In the genomic region with DNA sequence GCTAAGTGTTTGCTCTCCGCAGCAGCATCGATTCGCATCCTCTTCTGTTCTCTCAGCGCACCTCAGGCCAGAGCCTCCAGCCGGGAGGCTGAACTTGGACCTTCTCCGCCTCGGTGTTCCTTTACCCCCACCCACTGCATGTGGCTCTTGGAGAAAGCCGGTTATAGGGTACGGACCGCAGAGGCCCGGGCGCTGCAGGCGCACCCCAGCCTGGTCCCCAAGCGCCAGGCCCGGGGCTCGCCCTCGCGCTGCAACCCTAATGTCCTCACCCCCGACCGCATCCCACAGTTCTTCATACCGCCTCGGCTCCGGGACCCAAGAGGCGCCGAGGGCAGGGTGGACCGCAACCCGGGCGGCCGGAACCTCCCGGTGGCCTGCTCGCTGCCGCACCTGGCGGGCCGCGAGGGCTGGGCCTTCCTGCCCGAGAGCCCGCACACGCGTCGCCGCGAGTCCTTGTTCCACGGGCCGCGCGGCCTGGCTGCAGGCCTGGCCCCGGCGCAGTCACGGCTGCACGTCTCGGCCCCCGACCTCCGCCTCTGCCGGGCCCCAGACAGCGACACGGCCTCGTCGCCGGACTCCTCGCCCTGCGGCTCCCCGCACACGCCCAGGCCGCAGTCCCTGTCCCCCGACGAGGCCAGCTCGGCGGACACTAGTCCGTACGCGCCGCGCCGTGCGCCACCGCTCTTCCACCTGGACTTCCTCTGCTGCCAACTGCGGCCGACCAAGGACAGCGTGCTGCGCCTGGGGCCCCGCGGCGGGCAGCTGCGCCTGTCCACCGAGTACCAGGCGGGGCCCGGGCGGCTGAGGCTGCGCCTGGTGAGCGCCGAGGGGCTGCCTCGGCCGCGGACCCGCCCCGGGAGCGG, we compare ENCODE assay signal across 9 mouse cellular contexts. TPM values are rescaled to one million over a fixed set of nuclear protein-coding genes. Genes with fewer than 3 reads are reported as not detected.
DNase-seq lines count a peak whose midpoint lies in the region; ATAC-seq lines count a peak whose summit lies in the region.
"Had no signal": no experiment of that assay in that cellular context is flagged by ENCODE, and none has a peak within 500 bp of the region (broad histone marks: within the 10 kb centered on the region; RNA-seq: fewer than 3 reads in every experiment).

No protein-coding gene starts in this region.

- no peaks in the 10 kb centered on the region for H3K36me3 ChIP-seq in forebrain, embryonic 10.5 days (replicated peaks)
- no peaks in the 10 kb centered on the region for H3K36me3 ChIP-seq in limb, embryonic 10.5 days
- no peaks in the 10 kb centered on the region for H3K36me3 ChIP-seq in midbrain, embryonic 15.5 days (replicated peaks)

- DNase-seq in frontal cortex, postnatal 14 days (ENCODE audit: low spot score in 2 of 2), result no peak
- peak; percentile 77 for DNase-seq in brain, adult 2 months (ENCODE audit: low read depth, low spot score)
- peak; percentile 59 for DNase-seq in forebrain, embryonic 10.5 days (ENCODE audit: extremely low spot score, low spot score)
- DNase-seq in heart, postnatal 4 days, result peak; percentile 59
- DNase-seq in limb, embryonic 10.5 days (ENCODE audit: low spot score), result peak; percentile 70
- DNase-seq in testis, postnatal 14 days (ENCODE audit: low spot score), result peak; percentile 66

- peak overlapping the region; percentile 82 for H3K27ac ChIP-seq in forebrain, embryonic 10.5 days
- H3K27ac ChIP-seq in limb, embryonic 10.5 days, result peak overlapping the region; percentile 81
- H3K27ac ChIP-seq in midbrain, embryonic 15.5 days, result peak overlapping the region; percentile 69

- H3K4me1 ChIP-seq in forebrain, embryonic 10.5 days, result peaks cover 23% of the 10 kb centered on the region
- H3K4me1 ChIP-seq in limb, embryonic 10.5 days, result peaks cover 11% of the 10 kb centered on the region
- peaks cover 12% of the 10 kb centered on the region; the same call in 1 of the 2 replicates for H3K4me1 ChIP-seq in midbrain, embryonic 15.5 days

- H3K27me3 ChIP-seq in forebrain, embryonic 10.5 days (ENCODE audit: poor library complexity, severe bottlenecking), result peaks cover 54% of the 10 kb centered on the region
- H3K27me3 ChIP-seq in limb, embryonic 10.5 days (ENCODE audit: low read depth, poor library complexity, severe bottlenecking), result peaks cover 63% of the 10 kb centered on the region
- H3K27me3 ChIP-seq in midbrain, embryonic 15.5 days (replicated peaks), result peaks cover 7% of the 10 kb centered on the region; the same call in 1 of the 2 replicates

- peak overlapping the region; percentile 57 for H3K4me3 ChIP-seq in forebrain, embryonic 10.5 days
- H3K4me3 ChIP-seq in limb, embryonic 10.5 days, result peak overlapping the region; percentile 63
- H3K4me3 ChIP-seq in midbrain, embryonic 15.5 days, result peak overlapping the region; percentile 57

- WGBS in forebrain, embryonic 10.5 days, result 6% methylated on average over 96 of the region's 97 CpGs
- 5% methylated on average over 97 of the region's 97 CpGs for WGBS in limb, embryonic 10.5 days
- 6% methylated on average over 97 of the region's 97 CpGs for WGBS in midbrain, embryonic 15.5 days

- peak overlapping the region; percentile 91 for H3K4me2 ChIP-seq in midbrain, embryonic 15.5 days

- H3K9ac ChIP-seq in midbrain, embryonic 15.5 days, result peak overlapping the region; percentile 81

- H3K9me3 ChIP-seq in forebrain, embryonic 10.5 days, result peaks cover 5% of the 10 kb centered on the region; the same call in 1 of the 2 replicates
- no peaks in the 10 kb centered on the region for H3K9me3 ChIP-seq in limb, embryonic 10.5 days (replicated peaks)
- no peaks in the 10 kb centered on the region for H3K9me3 ChIP-seq in midbrain, embryonic 15.5 days

- ATAC-seq in frontal cortex, adult (ENCODE audit: low TSS enrichment), result peak; percentile 53
- peak; percentile 68 for ATAC-seq in midbrain, embryonic 15.5 days (replicated peaks)

RNA-seq across cellular contexts. Expression of gene C2cd4d, which starts 1.3 kb away (rescaled TPM):
- 0.11 and 0.40 TPM in 2 replicates for polyA plus RNA-seq in forebrain, embryonic 10.5 days (2016; fragmentation: Nextera tagmentation; extraction: Ambion mirVana)
- total RNA-seq in heart, postnatal 4 days (2021), result not detected
- polyA plus RNA-seq in limb, embryonic 10.5 days (2016; fragmentation: Nextera tagmentation; extraction: Ambion mirVana), result 0.15 and 0.54 TPM in 2 replicates
- polyA plus RNA-seq in midbrain, embryonic 15.5 days (2015; fragmentation: Nextera tagmentation; extraction: Ambion mirVana), result 2.8 and 3.2 TPM in 2 replicates

RNA-seq across cellular contexts. Expression of gene Rorc, which starts 9.1 kb away (rescaled TPM):
- polyA plus RNA-seq in forebrain, embryonic 10.5 days (2016; fragmentation: Nextera tagmentation; extraction: Ambion mirVana), result 0.16 and 0.36 TPM in 2 replicates
- 10 to 100 TPM; 17.7 to 18.1 TPM for total RNA-seq in heart, postnatal 4 days (2021)
- 0.15 TPM in 1 of 2 replicates, not detected in the other for polyA plus RNA-seq in limb, embryonic 10.5 days (2016; fragmentation: Nextera tagmentation; extraction: Ambion mirVana)
- 0.23 and 0.39 TPM in 2 replicates for polyA plus RNA-seq in midbrain, embryonic 15.5 days (2015; fragmentation: Nextera tagmentation; extraction: Ambion mirVana)

RNA-seq across cellular contexts. Expression of gene Them5, which starts 21.6 kb away (rescaled TPM):
- not detected in 2 replicates for polyA plus RNA-seq in forebrain, embryonic 10.5 days (2016; fragmentation: Nextera tagmentation; extraction: Ambion mirVana)
- total RNA-seq in heart, postnatal 4 days (2021), result not detected
- not detected in 2 replicates for polyA plus RNA-seq in limb, embryonic 10.5 days (2016; fragmentation: Nextera tagmentation; extraction: Ambion mirVana)
- polyA plus RNA-seq in midbrain, embryonic 15.5 days (2015; fragmentation: Nextera tagmentation; extraction: Ambion mirVana), result not detected in 2 replicates
- polyA plus RNA-seq: spleen, adult 2 months had no signal

RNA-seq across cellular contexts. Expression of gene Lingo4, which starts 34.8 kb away (rescaled TPM):
- 0.15 and 0.21 TPM in 2 replicates for polyA plus RNA-seq in forebrain, embryonic 10.5 days (2016; fragmentation: Nextera tagmentation; extraction: Ambion mirVana)
- under 1 TPM in 1 of 2 experiments, not detected in 1; 0.11 TPM for total RNA-seq in heart, postnatal 4 days (2021)
- not detected in 2 replicates for polyA plus RNA-seq in limb, embryonic 10.5 days (2016; fragmentation: Nextera tagmentation; extraction: Ambion mirVana)
- 1.6 TPM in 2 replicates for polyA plus RNA-seq in midbrain, embryonic 15.5 days (2015; fragmentation: Nextera tagmentation; extraction: Ambion mirVana)

RNA-seq across cellular contexts. Expression of gene Tdrkh, which starts 49.6 kb away (rescaled TPM):
- 37.6 and 38.1 TPM in 2 replicates for polyA plus RNA-seq in forebrain, embryonic 10.5 days (2016; fragmentation: Nextera tagmentation; extraction: Ambion mirVana)
- 1 to 10 TPM; 5.8 to 7.2 TPM for total RNA-seq in heart, postnatal 4 days (2021)
- polyA plus RNA-seq in limb, embryonic 10.5 days (2016; fragmentation: Nextera tagmentation; extraction: Ambion mirVana), result 5.1 and 6.6 TPM in 2 replicates
- polyA plus RNA-seq in midbrain, embryonic 15.5 days (2015; fragmentation: Nextera tagmentation; extraction: Ambion mirVana), result 47.8 and 53.2 TPM in 2 replicates

Comparison
In these comparisons a context has a peak if more than half of its experiments do, and no peak if none do; other contexts are left out.
1. DNase-seq: peak in brain, adult 2 months (single experiment), forebrain, embryonic 10.5 days (single experiment), heart, postnatal 4 days (single experiment), limb, embryonic 10.5 days (single experiment) and testis, postnatal 14 days (single experiment); none in frontal cortex, postnatal 14 days (0 of 2).
2. Peak in every context shown above with its lines, with median percentiles within 50 percentile points of each other: H3K27ac ChIP-seq and H3K4me3 ChIP-seq.